Mouse (Mus musculus) retina, adult 2 months (tissue): ENCODE measurements around the gene Phb2.

Experiments used
- DNase-seq: peaks from one replicate; pipeline ENCODE4 v3.0.0-alpha.2; 2012; ENCODE audit warnings: low read depth, low spot score

Phb2 gene

DNA sequence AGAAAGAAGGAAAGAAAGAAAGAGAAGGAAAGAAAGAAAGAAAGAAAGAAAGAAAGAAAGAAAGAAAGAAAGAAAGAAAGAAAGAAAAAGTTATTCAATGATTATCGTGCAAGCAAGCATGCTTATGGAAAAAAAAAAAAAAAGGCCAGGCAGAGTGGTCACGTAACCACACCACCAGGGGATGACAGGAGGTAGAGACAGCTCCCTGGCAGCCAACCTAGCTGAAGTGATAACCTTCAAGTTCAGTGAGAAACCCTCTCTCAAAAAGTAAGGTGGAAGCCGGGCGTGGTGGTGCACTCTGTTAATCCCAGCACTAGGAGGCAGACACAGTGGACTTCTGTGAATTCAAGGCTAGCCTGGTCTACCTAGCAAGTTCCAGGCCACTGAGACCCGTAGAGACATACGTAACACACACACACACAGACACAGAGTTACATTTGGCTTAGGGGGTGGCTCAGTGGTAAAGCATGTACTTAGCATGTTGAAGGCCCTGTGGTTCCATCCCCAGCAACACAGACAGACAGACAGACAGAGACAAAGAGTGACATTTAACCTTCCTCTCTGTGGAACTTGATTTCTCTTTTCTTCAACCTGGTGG, 10.8 kb downstream of the Phb2 start:
- no peak for DNase-seq

DNA sequence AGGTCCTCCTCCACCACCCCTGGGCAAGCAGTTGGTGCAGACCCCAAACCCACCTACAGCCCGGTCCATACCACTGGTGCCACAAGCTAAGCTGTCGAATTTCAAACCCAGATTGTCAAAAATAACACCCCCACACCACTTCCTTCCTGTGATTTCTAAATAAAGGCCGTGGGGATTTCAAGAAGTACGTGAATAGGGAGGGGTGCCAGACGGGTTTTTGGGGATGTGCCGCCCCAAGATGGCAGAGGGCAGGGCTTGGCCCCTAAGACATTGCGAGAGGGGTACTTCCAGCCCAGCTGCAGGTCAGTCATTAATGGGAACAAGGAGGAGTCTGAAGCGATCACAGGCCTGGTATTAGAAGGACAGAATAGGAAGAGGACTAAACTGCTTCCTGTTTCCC, 11.4 kb downstream of the Phb2 start:
- no peak for DNase-seq

DNA sequence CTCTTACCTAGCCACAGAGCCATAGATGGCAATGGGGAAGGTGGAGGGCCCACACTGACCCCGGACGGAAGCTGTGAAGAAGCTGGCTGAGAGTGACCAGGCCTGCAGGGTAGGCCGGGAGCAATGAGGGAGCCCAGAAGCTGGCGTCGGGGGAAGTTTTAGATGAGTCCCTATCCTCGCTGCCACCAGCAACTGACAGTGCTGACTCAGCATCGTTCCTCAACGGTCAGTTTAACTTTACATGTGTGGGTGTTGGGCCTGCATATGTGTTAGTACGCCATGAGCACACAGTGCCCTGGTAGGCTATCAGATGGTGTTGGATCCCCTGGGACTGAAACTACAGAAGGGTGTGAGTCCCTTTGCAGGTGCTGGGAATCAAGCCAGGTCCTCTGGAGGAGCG, 12.3 kb downstream of the Phb2 start:
- DNase-seq: no peak

DNA sequence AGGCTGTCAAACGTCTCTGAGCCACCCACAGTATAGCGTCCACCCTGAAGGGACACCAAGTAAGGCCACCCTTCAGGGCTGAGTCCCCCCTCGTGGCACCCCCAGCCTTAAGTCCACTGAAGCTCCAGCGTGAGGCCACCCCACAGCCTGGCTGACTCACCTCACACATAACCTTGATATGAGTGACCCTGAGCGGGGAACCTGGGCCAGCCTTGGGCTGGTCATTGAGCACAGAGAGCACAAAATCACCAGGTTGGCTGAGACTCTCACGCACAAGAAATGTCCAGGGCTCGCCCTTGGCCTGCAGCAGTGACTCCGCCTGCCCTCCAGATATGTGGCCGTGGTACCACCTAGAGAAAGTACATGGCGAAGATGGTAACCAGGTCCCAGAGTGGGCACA, 16.5 kb downstream of the Phb2 start:
- no peak for DNase-seq

DNA sequence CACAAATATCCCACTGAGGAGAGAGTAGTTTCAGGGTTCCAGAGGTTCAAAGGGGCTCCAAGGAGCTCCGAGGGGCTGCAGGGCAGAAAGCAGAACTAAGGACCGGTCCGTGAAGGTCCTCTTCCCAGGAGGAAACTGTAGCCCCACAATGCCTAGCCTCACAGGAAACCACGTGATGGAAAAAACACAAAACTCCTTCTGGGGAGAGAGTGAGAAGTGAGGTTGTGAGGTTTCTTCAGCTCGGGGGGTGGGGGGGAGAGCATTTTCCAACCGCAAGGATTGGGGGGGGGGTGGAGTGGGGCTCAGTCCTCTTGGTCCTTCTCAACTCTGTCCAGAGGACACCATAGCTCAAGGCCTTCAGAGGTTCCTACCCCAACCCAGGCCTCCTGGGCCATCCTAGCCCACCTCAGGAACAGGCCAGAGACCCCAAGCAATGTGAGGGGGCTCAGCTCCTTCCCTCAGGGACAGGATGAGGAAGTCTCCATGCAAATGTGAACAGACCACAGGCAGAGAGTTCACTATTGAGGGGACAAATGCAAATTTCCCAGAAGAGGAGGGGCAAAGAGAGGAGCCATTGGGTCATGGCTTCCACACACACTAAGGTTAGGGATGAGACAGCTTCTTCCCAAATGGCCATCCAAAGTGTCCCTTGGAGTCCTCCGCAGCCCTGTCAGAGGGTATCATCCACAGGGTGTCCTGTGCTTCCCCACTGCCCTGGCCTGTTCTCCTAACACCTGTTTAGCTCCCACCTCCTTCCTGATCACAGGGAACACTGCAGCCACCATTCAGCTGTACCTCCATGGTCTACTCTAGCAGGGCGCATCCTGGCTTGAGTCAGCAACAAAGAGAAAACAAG, 17.9 kb downstream of the Phb2 start:
- DNase-seq: no peak

DNA sequence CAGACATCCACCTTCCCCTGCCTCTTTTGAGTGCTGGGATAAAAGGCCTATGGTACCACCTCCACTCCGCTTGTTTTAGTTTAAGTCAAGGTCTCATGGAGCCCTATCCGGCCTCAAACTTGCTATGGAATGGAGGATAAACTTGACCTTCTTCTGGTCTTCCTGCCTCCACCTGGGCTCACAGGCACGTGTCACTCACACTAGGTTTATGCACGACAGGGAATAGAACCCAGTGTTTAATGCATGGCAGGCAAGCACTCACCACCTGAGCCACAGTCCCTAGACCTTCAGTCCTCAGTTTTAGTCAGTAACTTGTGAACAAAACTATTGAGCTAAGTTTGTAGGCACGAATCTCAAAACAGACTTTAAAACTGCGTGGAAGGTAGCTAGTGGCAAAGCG, 18.9 kb downstream of the Phb2 start:
- DNase-seq: no peak

DNA sequence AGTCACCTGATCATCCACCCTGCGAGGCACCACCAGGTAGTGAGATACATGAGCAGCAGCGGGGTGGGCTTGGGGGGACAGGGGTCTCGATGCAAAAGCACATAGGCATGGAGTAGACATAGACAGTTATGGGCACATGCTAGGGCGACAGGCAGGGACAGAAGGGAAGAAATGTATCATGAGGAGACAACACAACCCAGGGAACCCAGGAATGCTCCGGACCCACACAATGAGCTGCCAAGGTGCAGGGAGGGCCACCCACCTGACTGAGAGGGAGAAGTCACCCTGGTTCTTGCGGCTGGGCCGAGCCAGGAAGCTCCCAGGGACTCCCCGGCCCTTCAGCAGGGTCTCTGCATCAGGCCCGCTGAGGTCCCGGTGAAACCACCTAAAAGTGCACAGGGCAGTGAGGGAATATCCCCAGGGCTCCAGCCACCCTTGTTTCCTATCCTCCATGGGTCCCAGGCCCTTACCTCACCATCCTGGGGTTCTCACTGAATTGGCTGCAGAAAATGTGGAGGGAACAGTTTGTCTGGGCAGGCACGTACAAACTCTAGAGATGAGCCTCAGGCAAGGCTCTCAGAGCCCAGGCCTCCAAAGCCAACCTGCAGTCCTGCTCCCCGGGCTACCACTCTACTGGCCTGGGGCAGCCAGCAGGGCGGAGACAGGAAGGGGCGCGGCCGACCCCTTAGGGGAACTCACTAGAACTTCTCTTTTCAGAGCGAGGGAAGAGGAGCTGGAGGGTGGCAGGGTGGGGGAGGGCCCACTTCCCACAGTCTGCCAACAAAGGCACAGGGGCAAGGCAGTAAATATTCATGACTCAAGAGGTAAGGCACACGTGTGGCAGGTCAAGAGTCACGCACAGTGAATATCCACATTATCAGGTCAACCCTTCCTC, 20.6 kb downstream of the Phb2 start:
- no peak for DNase-seq

DNA sequence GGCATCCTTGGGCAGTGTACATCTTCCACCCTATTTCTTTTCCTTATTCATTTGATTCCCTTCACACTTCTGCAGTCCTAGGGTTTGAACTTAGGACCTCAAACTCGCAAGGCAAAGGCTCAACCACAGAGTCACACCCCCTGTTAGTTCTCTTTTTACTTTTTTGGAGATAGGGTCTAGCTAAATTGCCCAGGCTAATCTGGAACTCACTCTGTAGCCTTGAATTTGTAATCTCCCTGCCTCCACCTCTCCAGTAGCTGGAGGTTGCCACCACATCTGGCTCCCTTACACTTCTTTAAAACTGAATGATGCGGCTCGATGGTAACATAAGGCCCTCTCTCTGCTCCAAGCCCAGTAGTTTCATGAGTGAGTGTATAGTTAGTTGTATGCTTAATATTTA, 22.3 kb downstream of the Phb2 start:
- DNase-seq: no peak

DNA sequence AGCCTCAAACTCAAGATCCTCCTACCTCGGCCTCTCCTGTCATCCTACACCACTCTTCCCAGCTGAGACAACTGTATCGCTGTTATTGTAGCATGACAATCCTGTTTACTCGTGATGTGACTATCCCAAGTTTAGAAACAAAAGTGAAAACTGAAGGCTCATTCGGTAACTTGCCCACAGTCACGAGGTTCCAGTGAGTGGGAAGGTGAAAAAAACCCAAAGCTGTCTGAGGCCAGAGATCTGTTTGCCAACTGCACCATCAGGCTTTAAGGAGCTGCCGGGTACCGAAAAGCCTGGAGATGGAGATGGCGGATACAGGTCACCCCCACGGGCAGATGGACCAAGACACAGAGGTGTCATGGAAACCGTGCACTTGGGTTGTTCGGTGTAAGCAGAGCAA, 24.9 kb downstream of the Phb2 start:
- no peak for DNase-seq

DNA sequence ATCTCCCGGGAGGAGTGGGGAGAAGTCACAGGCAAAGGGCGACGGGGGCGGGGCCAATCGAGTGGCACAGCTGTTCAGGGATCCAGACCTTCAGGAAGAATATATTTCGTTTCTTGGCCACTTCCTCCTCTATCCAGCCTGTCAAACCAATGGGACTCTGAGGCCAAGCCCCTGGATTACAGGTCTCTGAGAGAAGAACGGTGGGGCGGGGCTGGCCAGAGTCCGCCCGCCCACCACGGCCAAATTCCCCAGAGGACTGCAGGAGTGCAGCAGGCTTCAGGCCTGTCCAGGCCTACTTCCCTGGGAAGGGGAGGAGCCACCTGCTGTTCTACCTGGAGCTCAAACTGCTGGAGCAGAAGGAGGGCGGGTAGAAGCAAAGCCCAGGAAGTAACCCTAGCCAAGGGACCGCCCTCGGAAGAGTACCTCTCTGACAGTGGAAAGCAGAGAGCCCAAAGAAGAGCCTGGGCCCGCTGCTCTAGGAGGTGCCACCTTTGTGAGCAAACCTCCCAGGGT, 26.4 kb downstream of the Phb2 start, which contains the start of gene Ptpn6:
TSS of gene Ptpn6 (minus strand) at position 204 of the 513 bp plus-strand sequence.
- DNase-seq: no peak

DNA sequence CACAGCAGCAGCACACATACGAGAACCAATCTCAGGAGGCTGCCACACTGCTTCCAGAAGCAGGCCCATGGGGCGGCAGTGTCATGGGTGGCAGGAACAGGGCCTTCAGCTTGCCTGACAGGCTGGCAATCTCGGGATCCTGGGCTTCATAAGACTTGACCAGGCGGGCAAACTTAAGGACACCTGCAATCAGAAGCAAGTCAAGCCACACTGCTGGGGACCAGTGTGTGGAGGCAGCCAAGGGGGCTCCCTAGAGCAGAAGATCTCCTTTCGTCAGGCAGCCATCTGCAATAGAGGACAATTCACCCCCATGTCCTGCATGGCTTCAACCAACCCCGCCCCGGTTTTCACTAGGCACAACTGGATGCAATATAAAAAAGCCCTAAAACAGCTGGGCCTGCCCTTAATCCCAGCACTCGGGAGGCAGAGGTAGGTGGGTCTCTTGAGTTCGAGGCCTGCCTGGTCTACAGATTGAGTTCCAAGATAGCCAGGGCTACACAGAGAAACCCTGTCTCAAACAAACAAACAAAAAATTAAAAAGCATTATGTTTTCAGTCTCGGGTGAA, 27.2 kb downstream of the Phb2 start:
- no peak for DNase-seq

DNA sequence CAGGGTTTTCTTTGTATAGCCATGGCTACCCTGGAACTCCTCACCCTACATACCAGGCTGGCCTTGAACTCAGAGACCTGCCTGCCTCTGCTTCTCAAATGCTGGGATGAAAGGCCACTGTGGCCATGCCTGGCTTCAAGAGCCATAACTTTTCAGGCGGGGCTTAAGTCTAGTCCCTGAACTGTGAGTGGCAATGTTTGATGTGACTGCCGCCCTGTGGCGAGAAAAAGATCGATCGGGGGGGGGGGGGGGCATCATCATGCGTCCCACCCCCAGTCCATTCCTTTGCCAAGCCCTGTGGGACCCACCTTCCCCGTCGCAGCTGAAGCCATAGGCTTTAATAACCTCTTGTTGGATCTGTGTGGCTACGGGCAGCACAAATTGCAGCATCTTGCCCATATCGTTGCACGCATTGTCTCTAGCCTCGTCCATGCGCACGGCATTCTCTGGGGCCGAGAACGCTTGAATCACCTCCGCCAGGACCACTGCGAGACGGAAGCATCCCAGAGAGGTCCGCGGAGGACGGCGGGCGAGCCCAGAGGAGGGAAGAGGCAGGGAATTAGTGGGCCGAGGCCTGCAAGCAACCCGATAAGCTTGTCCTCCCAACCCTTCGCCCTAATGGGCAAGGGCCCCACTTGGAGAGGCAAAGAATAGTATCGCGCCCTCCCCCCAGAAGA, 28.2 kb downstream of the Phb2 start:
- DNase-seq: no peak

DNA sequence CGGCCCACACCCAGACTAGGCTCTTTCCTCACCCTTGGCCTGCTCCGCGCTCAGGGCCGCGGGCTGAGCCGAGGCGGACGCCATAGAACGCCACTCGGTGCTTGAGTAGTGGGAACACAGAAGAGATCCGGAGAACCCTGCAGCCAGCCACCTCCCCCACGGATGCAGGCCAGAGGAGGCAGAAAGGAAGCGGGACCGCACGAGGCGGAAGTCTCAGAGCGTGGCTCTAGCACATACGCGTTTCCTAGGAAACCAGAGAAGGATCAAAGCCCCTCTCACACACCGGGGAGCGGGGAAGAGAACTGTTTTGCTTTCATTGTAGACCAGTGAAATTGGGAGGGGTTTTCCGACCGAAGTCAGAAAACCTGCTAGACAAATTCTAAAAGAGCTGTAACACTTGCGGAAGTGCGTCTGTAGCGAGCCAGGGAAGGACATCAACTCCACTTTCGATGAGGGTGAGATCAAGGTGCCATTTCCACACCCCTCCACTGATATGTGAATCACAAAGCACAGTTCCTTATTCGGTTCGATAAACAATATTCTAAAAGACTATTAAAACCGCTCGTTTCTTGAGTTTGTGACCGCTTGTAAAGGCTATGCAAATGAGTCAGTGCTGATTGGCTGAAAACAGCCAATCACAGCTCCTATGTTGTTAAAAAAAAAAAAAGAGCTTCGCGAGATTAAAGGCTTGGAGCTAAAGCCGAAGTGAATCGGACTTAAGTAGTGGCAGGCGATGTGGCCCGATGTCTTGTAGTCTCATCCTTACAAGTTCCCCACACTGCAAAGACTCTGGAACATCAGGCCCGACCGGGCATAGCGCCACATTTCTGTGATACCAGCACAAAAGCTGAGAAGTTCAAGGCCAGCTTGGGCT, 29.0 kb downstream of the Phb2 start, which contains the start of gene Grcc10:
TSS of gene Grcc10 (minus strand) at position 487 of the 874 bp plus-strand sequence.
- DNase-seq: peak; percentile 87

DNA sequence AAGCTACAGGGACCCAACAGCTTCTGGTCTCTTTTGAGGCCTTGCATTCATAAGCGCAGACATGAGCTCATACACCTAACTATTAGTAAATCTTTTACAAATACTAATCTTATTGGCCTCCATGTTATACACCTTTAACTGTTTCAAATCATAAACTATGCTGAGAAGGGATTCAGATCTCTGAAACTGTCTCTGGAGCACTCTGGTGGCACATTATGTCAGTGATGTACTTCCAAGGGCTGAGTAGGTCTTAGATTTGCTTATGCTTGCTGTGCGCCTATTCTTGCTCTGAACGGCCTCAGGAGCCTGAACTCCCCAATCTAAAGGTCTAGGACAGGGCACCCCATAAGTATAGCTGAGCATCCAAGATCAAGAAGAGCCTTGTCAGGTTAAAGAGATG, 29.7 kb downstream of the Phb2 start:
- DNase-seq: no peak

DNA sequence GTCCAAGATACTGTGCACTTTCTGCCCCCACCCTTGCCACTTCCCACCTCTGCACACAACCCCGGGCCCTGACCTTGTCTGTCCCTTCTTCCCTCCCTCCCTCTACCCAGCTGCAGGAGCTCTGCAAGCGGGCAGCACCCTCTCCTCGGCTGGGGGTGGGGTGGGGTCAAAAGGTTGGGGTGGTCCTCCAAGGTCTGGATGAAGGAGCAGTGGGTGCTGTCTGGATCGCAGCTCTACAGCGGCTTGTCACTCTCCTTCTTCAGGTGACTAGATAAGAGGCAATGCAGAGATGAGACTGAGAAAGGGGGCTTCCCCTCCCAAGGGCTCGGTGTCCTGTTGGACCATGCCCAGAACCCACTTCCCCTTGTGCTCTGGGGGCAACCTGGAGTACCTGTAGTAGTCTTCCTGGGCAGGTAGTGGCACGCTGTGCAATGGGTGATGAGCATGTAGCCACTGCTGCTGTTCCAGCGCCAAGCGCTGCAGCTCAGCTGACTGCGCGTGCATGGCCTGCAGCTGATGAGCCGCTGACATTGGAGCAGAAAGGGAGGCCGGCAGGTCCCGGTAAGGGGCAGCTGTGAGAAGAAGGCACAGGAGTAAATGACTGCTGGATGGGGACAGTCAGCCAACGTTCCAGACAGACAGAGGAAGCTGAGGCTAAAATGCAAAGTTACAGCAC, 30.8 kb downstream of the Phb2 start:
- no peak for DNase-seq

DNA sequence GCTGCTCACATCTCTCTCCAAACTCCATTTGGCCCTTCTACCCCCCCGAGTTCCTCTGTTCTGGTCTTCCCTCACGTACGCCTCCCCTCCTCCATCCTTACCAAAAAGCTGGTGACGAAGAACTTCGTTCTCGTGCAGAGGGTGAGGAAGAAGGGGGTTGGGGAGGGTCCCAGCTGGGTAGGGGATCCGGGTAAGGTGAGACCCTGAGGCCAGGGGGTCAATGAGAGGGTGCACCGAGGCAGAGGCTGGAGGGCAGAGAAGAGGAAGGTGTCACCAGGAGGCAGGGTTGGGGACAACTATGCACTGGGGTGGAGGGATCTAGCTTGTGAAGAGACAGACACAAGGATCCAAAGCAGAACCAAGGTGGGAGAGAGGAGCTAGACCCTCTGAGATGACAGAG, 31.5 kb downstream of the Phb2 start:
- no peak for DNase-seq

DNA sequence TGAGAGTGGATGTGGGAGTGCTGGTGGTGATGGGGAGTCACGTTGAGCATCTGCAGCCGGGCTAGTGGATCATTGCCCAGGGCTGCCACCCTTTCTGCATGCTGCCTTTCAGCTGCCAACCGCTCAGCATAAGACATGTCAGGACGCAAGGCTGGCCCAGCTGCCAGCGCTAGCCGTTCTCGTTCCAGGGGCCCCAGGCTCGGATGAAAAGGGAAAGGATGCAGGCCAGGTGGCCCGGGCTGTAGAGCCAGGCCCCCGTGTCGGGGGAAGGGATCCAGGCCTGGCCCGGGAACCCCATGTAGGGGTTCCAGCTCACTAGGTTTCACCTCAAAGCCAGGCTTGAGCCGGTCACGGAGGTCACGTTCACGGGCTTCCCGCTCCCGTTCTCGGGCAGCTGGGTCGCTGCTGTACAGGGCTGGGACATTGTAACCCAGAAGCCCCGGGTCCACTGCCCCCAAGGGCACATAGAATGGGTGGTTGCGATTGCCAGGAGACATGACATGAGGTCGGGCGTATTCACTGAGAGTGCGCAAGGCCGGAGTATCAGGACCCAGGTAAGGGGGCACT, 32.7 kb downstream of the Phb2 start:
- no peak for DNase-seq

DNA sequence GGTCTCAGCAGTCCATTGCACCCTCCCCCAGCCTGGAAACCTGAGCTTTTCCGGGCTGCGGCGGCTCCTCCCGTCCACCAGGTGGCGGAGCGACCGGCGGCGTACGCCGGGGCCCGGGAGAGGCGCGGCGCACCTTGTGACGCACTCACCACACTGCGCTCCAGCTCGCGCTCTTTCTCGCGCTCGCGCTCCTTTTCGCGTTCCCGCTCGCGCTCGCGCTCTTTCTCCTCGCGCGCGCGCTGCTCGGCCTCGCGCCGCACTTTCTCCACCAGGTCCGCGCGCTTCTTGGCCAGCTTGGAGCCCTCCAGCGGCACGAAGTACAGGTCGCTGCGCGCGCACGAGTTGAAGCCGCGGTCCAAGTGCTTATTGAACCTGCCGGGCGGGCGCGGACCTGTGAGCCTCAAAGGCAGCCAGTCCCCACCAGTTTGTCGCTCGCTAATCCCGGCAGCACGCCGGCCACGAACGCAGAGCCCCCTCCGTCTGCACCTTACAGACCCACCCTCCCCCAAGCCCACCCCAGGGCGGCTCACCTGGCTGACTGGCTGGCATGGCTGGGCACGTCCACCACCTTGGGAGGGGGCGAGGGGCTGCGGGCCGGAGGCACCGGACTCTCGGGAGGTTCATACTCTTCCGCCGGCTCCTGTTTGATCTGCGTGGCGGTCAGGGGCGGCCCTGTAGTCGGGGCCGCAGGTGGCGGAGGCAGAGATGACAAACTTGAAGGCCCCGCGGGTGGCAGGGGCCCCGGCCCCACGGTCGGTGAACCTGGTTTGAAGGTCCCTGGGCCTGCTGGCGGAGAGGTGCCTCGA, 33.6 kb downstream of the Phb2 start:
- peak; percentile 90 for DNase-seq

DNA sequence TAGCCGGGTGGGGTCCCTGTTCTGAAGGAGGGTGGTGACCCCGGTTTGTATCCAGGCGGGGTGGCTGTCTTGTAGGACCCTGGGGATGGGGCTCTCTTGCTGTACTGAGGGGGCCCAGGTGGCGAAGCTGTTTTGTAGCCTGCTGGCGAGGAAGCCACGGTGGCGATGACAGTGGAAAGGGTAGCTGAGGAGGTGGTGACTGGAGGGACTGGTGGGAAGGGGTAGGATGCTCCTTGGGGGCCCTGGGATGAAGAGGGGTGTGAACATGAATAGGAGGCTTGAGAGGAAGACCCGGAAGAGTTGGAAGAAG, 34.1 kb downstream of the Phb2 start:
- DNase-seq: no peak
